Mouse (Mus musculus) liver, embryonic 14.5 days (tissue): ENCODE measurements around the gene Tnik.

Source experiments
- CTCF ChIP-seq: IDR thresholded peaks from 2 replicates; pipeline ENCODE4 v1.5.1; 2016; ENCODE audit warnings: antibody characterized with exemption, low read depth, control low read depth
- EP300 ChIP-seq: IDR thresholded peaks from 2 replicates; pipeline ENCODE4 v1.6.1; 2016; ENCODE audit warnings: antibody characterized with exemption, low read depth

DNA sequence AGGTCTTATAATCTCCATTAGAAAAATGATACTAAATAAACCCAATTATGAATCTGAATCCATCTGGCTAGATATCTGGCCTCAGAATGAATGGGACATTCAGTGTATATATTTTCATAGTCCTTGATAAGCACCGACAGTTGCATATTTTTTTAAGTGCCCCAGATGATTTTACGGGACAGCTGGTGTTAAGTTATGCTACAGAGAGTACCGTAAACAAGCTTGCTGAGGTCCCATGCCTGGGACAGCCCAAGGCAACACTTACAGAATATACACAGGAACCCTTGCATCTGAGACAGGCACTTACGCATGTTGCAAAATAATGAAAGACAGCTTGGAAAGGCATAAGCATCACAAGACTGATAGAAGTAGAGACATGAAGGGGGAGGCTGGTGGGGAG is 34.1 kb upstream of the Tnik start:
- no peak for TF ChIP-seq CTCF
- TF ChIP-seq EP300, result no peak
